Mouse (Mus musculus) myocyte (in vitro differentiated cells): ENCODE measurements around the gene Gm10354.
"Not testable (repeated sequence)": the region's sequence is repeated elsewhere in the genome, so short reads cannot be mapped to it uniquely, and the experiment has no call there.

Experiments used
- E2F4 ChIP-seq: IDR thresholded peaks from one replicate; pipeline ENCODE4 v1.6.1; 2011; ENCODE audit warnings: mild to moderate bottlenecking, control low read depth, moderate library complexity; ENCODE audit not compliant: insufficient read depth
- MAX ChIP-seq: IDR thresholded peaks from one replicate; pipeline ENCODE4 v1.6.1; 2011; ENCODE audit warnings: low read depth, mild to moderate bottlenecking, control low read depth
- MYOD1 ChIP-seq, 3 experiments: IDR thresholded peaks; one replicate each; pipeline ENCODE4 v1.6.1; 2011; ENCODE audit warnings: control low read depth in 2 of 3, low read depth in 2 of 3, mild to moderate bottlenecking in 2 of 3, moderate library complexity in 1 of 3; ENCODE audit not compliant: insufficient read length in 2 of 3, control insufficient read depth in 1 of 3
- POLR2A ChIP-seq: IDR thresholded peaks from one replicate; pipeline ENCODE4 v1.6.1; 2011; ENCODE audit warnings: low read depth, mild to moderate bottlenecking, control low read depth, moderate library complexity; ENCODE audit not compliant: insufficient read length
- POLR2AphosphoS2 ChIP-seq: IDR thresholded peaks from one replicate; pipeline ENCODE4 v1.6.1; 2011; ENCODE audit warnings: low read depth, control low read depth; ENCODE audit not compliant: insufficient read length
- SRF ChIP-seq: IDR thresholded peaks from one replicate; pipeline ENCODE4 v1.6.1; 2011; ENCODE audit warnings: low read depth; ENCODE audit not compliant: control insufficient read depth, insufficient read length
- TCF12 ChIP-seq: IDR thresholded peaks from one replicate; pipeline ENCODE4 v1.6.1; 2011; ENCODE audit warnings: mild to moderate bottlenecking, control low read depth; ENCODE audit not compliant: poor library complexity, insufficient read depth, severe bottlenecking
- TCF3 ChIP-seq: IDR thresholded peaks from one replicate; pipeline ENCODE4 v1.6.1; 2011; ENCODE audit warnings: low read depth, control low read depth; ENCODE audit not compliant: insufficient read length
- USF1 ChIP-seq: IDR thresholded peaks from one replicate; pipeline ENCODE4 v1.6.1; 2011; ENCODE audit warnings: low read depth, mild to moderate bottlenecking, control low read depth, moderate library complexity

DNA sequence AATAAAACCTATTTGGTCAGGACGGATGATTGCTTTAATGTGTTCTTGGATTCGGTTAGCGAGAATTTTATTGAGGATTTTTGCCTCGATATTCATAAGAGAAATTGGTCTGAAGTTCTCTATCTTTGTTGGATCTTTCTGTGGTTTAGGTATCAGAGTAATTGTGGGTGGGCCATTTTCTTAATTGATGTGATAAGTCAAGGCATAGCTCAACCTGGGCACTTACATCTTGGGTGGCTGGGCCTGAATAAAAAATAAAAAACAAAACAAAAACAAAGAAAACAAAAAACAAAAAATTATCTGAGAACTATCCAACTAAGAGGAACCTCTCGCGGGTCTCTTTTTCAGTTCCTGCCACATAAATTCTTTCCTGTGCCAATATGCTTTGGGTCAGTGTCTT, 15.4 kb upstream of the Gm10354 start:
- not testable (repeated sequence) for TF ChIP-seq POLR2A; MAX; SRF; TCF12; POLR2AphosphoS2; TCF3; USF1; E2F4; MYOD1 (IDR thresholded peaks at IDR 0.05; ENCODE audit: control insufficient read depth in 1 of 3, insufficient read length in 2 of 3, low read depth in 2 of 3)
